Mouse (Mus musculus) urinary bladder, adult 18-20 months (tissue): ENCODE results near the gene Zmym2.

Source experiments
- DNase-seq, 2 experiments: peaks; one replicate each; pipeline ENCODE4 v3.0.0; 2022; ENCODE audit warnings: low spot score in 2 of 2, mixed read lengths in 2 of 2

The Zmym2 gene

GRCm38 (mm10) chr14:56918532-56918931, 32.1 kb downstream of the Zmym2 start:
- DNase-seq, result no peak

- DNase-seq, result no peak
Measured at GRCm38 (mm10) chr14:56935481-56935880, 49.0 kb downstream of the Zmym2 start.

- DNase-seq, result no peak
Measured at GRCm38 (mm10) chr14:56939903-56940302, 53.5 kb downstream of the Zmym2 start.

- DNase-seq, result no peak
Measured at GRCm38 (mm10) chr14:56952928-56953327, 66.5 kb downstream of the Zmym2 start.

DNA sequence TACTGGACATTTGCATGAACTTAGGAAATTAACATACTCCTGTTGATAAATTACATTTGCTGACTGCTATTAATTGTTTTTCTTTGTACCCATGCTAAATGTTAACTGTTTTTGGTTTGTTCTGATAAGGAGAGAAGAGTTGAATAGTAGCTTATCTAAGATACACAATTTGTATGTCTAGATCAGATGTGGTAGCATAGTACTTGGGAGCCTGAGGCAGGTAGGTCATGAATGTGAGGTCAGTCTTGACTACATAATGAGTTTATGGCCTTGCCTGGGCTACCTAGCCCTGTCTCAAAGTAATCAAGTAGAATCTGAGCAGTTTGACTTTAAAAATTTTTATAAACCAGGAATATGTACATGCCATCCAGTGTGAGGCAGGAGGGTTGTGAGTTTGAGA, 67.9 kb downstream of the Zmym2 start:
- no peak for DNase-seq

DNA sequence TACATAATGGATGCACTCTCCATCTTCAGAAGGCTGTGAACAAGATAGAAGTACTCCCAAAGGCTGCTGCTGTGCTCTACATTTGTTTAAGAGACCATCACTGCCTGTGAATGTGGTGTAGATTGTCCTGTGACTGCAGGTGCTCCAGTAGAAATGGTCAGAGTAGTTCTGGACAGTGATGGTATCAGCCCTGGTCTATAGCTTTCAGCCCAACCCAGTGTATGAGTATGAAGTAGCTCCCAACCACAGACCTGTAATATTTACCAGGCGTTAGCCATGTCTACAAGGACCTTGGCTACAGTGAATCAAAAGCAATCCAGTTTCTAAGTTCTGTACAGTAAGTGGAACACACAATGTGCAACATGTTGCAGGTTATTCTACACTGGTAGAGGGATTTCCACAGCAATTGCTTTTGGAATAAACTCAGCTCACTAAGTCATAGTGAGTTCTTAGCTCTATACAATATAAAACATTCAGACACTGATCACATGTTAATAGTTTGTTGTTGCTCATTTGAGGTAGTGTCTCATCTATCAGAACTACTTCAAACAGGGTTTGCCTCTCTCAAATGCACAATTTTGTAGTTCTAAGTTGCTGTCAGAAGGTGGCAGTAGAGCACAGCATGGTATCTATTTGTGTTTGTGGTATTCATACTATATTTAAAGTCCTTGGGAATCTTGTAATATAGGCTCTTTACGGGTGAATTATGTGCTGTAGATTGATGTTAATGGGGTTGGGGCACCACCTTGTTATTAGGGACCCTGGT, 77.7 kb downstream of the Zmym2 start:
- no peak for DNase-seq

- no peak for DNase-seq
Measured at GRCm38 (mm10) chr14:56969653-56970052, 83.2 kb downstream of the Zmym2 start.

- DNase-seq, result no peak
Measured at GRCm38 (mm10) chr14:56970160-56970559, 83.7 kb downstream of the Zmym2 start.

DNA sequence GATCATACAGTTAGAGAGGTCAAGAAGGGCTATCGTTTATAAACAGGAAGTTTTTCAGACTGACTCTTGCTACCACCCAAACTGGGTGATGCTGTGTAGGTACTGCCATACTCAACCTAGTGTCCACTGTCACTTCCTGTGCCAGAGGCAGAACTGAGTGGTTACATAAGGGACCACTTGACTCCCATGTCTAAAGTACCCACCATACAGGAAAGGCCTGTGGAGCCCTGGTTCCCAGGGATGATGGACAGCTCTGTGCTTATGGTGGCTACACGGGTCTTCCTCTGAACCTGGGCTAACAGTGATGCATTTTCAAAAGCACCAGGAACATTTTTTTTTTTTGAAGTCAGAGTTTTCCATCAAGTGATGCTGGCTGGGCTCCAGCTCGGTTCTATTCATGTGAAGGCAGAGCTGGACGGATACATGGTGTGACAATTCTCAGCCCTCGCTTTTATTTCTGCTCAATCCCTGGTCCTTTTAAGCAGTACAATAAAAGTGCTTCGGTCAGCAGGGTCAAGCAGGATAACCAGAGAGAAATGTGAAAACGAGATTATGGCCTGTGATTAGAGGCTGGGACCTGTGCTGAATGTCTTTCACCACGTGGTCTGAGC, 91.7 kb downstream of the Zmym2 start:
- DNase-seq, result no peak

DNA sequence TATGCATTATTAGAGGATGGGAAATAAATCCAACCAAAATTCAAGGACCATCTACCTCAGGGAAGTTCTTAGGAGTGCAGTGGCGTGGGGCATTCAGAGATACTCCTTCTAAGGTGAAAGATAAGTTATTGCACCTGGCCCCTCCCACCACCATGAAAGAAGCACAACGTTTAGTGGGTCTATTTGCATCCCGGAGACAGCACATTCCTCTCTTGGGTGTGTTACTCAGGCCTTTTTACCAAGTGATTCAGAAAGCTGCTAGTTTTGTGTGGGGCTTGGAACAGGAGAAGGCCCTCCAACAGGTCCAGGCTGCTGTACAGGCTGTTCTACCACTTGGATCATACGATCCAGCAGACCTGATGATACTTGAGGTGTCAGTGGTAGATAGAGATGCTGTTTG, 102.2 kb downstream of the Zmym2 start:
- no peak for DNase-seq
